Comparison of ENCODE assay signal across 18 mouse cellular contexts in the genomic region with DNA sequence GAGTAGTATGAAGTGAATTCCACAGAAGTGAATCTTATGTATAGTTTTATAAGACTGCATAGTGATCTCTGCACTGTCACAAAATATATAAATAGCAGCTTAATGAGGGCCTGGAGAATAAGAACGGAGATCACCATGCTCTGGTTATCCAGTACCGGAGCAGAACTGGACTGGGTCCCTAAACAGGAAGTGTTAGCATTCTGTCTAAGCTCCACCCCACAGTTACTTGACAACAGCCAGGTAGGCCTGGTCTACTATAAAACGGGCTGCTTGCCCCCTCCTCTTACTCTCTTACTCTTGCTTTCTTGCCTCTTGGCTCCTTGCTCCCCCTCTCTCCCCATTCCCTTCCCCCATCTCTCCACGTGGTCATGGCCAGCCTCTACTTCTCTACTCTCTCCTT. TPM values are rescaled to one million over a fixed set of nuclear protein-coding genes. Genes with fewer than 3 reads are reported as not detected.
DNase-seq lines count a peak whose midpoint lies in the region; ATAC-seq and TF ChIP-seq lines count a peak whose summit lies in the region.
"Had no signal": no experiment of that assay in that cellular context is flagged by ENCODE, and none has a peak within 500 bp of the region (broad histone marks: within the 10 kb centered on the region; RNA-seq: fewer than 3 reads in every experiment).

No protein-coding gene starts in this region.

- no peaks in the 10 kb centered on the region for H3K27me3 ChIP-seq in heart, adult 2 months (ENCODE audit: control insufficient read depth, insufficient read depth, low read length)
- H3K27me3 ChIP-seq in hindbrain, embryonic 14.5 days (ENCODE audit: control insufficient read depth, insufficient read depth, low read length) = no peaks in the 10 kb centered on the region
- H3K27me3 ChIP-seq in hindbrain, embryonic 16.5 days (replicated peaks; ENCODE audit: control insufficient read depth, insufficient read depth, low read length) = no peaks in the 10 kb centered on the region
- no peaks in the 10 kb centered on the region for H3K27me3 ChIP-seq in neural tube, embryonic 11.5 days (ENCODE audit: control insufficient read depth, insufficient read depth, low read length)
- H3K27me3 ChIP-seq: hindbrain, embryonic 15.5 days; liver, embryonic 12.5 days; lung, embryonic 15.5 days had no signal

- H3K9ac ChIP-seq in heart, adult 2 months (ENCODE audit: low read depth, low read length) = no peak overlapping the region
- H3K9ac ChIP-seq in hindbrain, embryonic 14.5 days = no peak overlapping the region
- H3K9ac ChIP-seq in hindbrain, embryonic 16.5 days (ENCODE audit: low read depth, low read length) = no peak overlapping the region
- no peak overlapping the region for H3K9ac ChIP-seq in neural tube, embryonic 11.5 days (ENCODE audit: low read length)
- H3K9ac ChIP-seq: forebrain, embryonic 12.5 days; hindbrain, embryonic 15.5 days; liver, embryonic 12.5 days; lung, embryonic 15.5 days; midbrain, embryonic 13.5 days had no signal

- no peak for DNase-seq in heart, adult 2 months
- DNase-seq in heart, postnatal 4 days = no peak
- DNase-seq in hindbrain, embryonic 14.5 days (ENCODE audit: low spot score) = no peak
- DNase-seq in neural tube, embryonic 11.5 days (ENCODE audit: low spot score) = no peak
- DNase-seq in neural tube, embryonic 10.5 days (ENCODE audit: extremely low spot score, low spot score) = no peak
- DNase-seq in cerebellum, postnatal 10 days = no peak
- DNase-seq: B cell, adult 2 months; cerebellum, adult 9-10 months; right cerebral cortex, adult 18-20 months; thymus, adult 18-20 months had no signal

- H3K4me1 ChIP-seq in heart, adult 2 months (ENCODE audit: control insufficient read depth, insufficient read depth, low read length) = no peaks in the 10 kb centered on the region; the same call in 1 of the 2 replicates
- peaks cover 29% of the 10 kb centered on the region for H3K4me1 ChIP-seq in hindbrain, embryonic 14.5 days (replicated peaks; ENCODE audit: control insufficient read depth, insufficient read depth, low read length)
- peaks cover 10% of the 10 kb centered on the region for H3K4me1 ChIP-seq in hindbrain, embryonic 16.5 days (ENCODE audit: control insufficient read depth, insufficient read depth, low read depth, low read length)
- peaks cover 5% of the 10 kb centered on the region; the same call in 1 of the 2 replicates for H3K4me1 ChIP-seq in neural tube, embryonic 11.5 days (ENCODE audit: control insufficient read depth, insufficient read depth, low read length)

- ATAC-seq in hindbrain, embryonic 14.5 days (ENCODE audit: low FRiP score) = no peak
- no peak for ATAC-seq in hindbrain, embryonic 16.5 days
- 0 out of 2 replicates have a peak, but pooled peaks have one; percentile 21 for ATAC-seq in neural tube, embryonic 11.5 days (ENCODE audit: insufficient read depth, low FRiP score, low TSS enrichment)
- ATAC-seq: liver, embryonic 12.5 days had no signal

- no peaks in the 10 kb centered on the region for H3K36me3 ChIP-seq in heart, adult 2 months (ENCODE audit: control insufficient read depth, insufficient read depth, low read length)
- H3K36me3 ChIP-seq in hindbrain, embryonic 14.5 days (replicated peaks; ENCODE audit: control insufficient read depth, insufficient read depth) = no peaks in the 10 kb centered on the region
- no peaks in the 10 kb centered on the region for H3K36me3 ChIP-seq in hindbrain, embryonic 16.5 days (ENCODE audit: control insufficient read depth, insufficient read depth, low read length)
- H3K36me3 ChIP-seq in neural tube, embryonic 11.5 days (ENCODE audit: control insufficient read depth, insufficient read depth, low read length) = no peaks in the 10 kb centered on the region
- H3K36me3 ChIP-seq: forebrain, embryonic 12.5 days; hindbrain, embryonic 15.5 days; liver, embryonic 12.5 days; lung, embryonic 15.5 days; midbrain, embryonic 13.5 days had no signal

- H3K4me2 ChIP-seq in hindbrain, embryonic 14.5 days (replicated peaks) = no peak overlapping the region
- H3K4me2 ChIP-seq in hindbrain, embryonic 16.5 days (ENCODE audit: low read length) = no peak overlapping the region
- no peak overlapping the region for H3K4me2 ChIP-seq in neural tube, embryonic 11.5 days (ENCODE audit: low read depth)
- H3K4me2 ChIP-seq: forebrain, embryonic 12.5 days; liver, embryonic 12.5 days; lung, embryonic 15.5 days had no signal

- 48% methylated on average over 4 of the region's 4 CpGs for WGBS in heart, adult 2 months
- 78% methylated on average over 4 of the region's 4 CpGs for WGBS in hindbrain, embryonic 14.5 days
- WGBS in hindbrain, embryonic 16.5 days = 82% methylated on average over 4 of the region's 4 CpGs
- WGBS in neural tube, embryonic 11.5 days = 86% methylated on average over 4 of the region's 4 CpGs

- no peak for TF ChIP-seq EP300 in heart, adult 2 months (IDR thresholded peaks at IDR 0.05; ENCODE audit: insufficient read depth, low read depth, low read length)

- H3K9me3 ChIP-seq in hindbrain, embryonic 14.5 days (ENCODE audit: control insufficient read depth, low read length) = no peaks in the 10 kb centered on the region
- no peaks in the 10 kb centered on the region for H3K9me3 ChIP-seq in hindbrain, embryonic 16.5 days (ENCODE audit: control insufficient read depth, low read length)
- H3K9me3 ChIP-seq in neural tube, embryonic 11.5 days (ENCODE audit: control insufficient read depth, low read length) = no peaks in the 10 kb centered on the region
- H3K9me3 ChIP-seq: forebrain, embryonic 12.5 days; hindbrain, embryonic 15.5 days; liver, embryonic 12.5 days; lung, embryonic 15.5 days; midbrain, embryonic 13.5 days had no signal

- no peak for TF ChIP-seq POLR2A in heart, adult 2 months (IDR thresholded peaks at IDR 0.05; ENCODE audit: insufficient read depth, low read depth, low read length)

- no peak overlapping the region for H3K4me3 ChIP-seq in heart, adult 2 months
- H3K4me3 ChIP-seq in hindbrain, embryonic 14.5 days (replicated peaks; ENCODE audit: low read length) = no peak overlapping the region
- H3K4me3 ChIP-seq in hindbrain, embryonic 16.5 days (ENCODE audit: low read length) = no peak overlapping the region
- H3K4me3 ChIP-seq in neural tube, embryonic 11.5 days (ENCODE audit: low read depth, low read length) = no peak overlapping the region
- H3K4me3 ChIP-seq: forebrain, embryonic 12.5 days; hindbrain, embryonic 15.5 days; liver, embryonic 12.5 days; lung, embryonic 15.5 days; midbrain, embryonic 13.5 days; myocyte had no signal

- TF ChIP-seq CTCF in heart, adult 2 months (IDR thresholded peaks at IDR 0.05) = no peak

- H3K79me2 ChIP-seq in heart, adult 2 months (replicated peaks; ENCODE audit: control insufficient read depth, insufficient read depth, low read length) = no peaks in the 10 kb centered on the region

- intact Hi-C loops in heart, adult 2 months (cut with DNase I) = no loop called here

- H3K27ac ChIP-seq in heart, adult 2 months = peak overlapping the region; percentile 84
- 0 out of 2 replicates have a peak overlapping the region, but pooled peaks have one; percentile 26 for H3K27ac ChIP-seq in hindbrain, embryonic 14.5 days
- H3K27ac ChIP-seq in hindbrain, embryonic 16.5 days (ENCODE audit: low read depth, low read length) = no peak overlapping the region
- no peak overlapping the region for H3K27ac ChIP-seq in neural tube, embryonic 11.5 days (ENCODE audit: low read depth, low read length)
- H3K27ac ChIP-seq: lung, embryonic 15.5 days; macrophage had no signal

RNA-seq across cellular contexts. Expression of gene Rerg, which starts 33.9 kb away (rescaled TPM):
- 1 to 10 TPM; 3.2 to 4.5 TPM for total RNA-seq in heart, adult 2 months (2021)
- 1.5 and 2.5 TPM in 2 replicates for polyA plus RNA-seq in heart, adult 2 months (2012; rRNA removed)
- 1 to 10 TPM; 7.0 to 9.1 TPM for total RNA-seq in heart, postnatal 4 days (2021)
- 6.5 and 8.6 TPM in 2 replicates for polyA plus RNA-seq in hindbrain, embryonic 14.5 days (2014; fragmentation: Nextera tagmentation; extraction: Ambion mirVana)
- 7.9 and 9.0 TPM in 2 replicates for polyA plus RNA-seq in hindbrain, embryonic 16.5 days (2015; fragmentation: Nextera tagmentation; extraction: Ambion mirVana)
- 0.88 and 1.3 TPM in 2 replicates for polyA plus RNA-seq in neural tube, embryonic 11.5 days (2014; fragmentation: Nextera tagmentation; extraction: Ambion mirVana)
- polyA plus RNA-seq: macrophage had no signal

Comparison
In these comparisons a context has a peak if more than half of its experiments do, and no peak if none do; other contexts are left out.
1. H3K27ac ChIP-seq: peak in heart, adult 2 months (single experiment) and hindbrain, embryonic 14.5 days (single experiment); none in hindbrain, embryonic 16.5 days (single experiment) and neural tube, embryonic 11.5 days (single experiment).